Mouse (Mus musculus): ENCODE data around the gene Scgb1b3. TPM values are rescaled to one million over a fixed set of nuclear protein-coding genes. Genes with fewer than 3 reads are reported as not detected.

Scgb1b3 gene
- not detected for polyA plus RNA-seq (2017; shearing (Covaris generic))

GRCm38 (mm10) chr7:31375292-31375691, at the start of gene Scgb1b3:
Gene Scgb1b3 (plus strand): TSS chr7:31375592.

GRCm38 (mm10) chr7:31362022-31362560, 13.3 kb upstream of the Scgb1b3 start, which contains the start of gene Scgb2b3:
Gene Scgb2b3 (minus strand): TSS chr7:31362072.

Other genes with a start within 250 kb of the Scgb1b3 start
- not detected for gene Scn1b, start 248.6 kb upstream of the Scgb1b3 start, polyA plus RNA-seq (2017; shearing (Covaris generic))
- gene Gramd1a, start 219.7 kb upstream of the Scgb1b3 start, polyA plus RNA-seq (2017; shearing (Covaris generic)) = 252 TPM
- not detected for gene Scgb2b2, start 85.1 kb upstream of the Scgb1b3 start, polyA plus RNA-seq (2017; shearing (Covaris generic))
- gene Scgb1b2, start 83.8 kb upstream of the Scgb1b3 start, polyA plus RNA-seq (2017; shearing (Covaris generic)) = not detected
- not detected for gene Scgb2b3, start 13.5 kb upstream of the Scgb1b3 start, polyA plus RNA-seq (2017; shearing (Covaris generic))